Mouse (Mus musculus): ENCODE data around the gene Zyg11a. TPM values are rescaled to one million over a fixed set of nuclear protein-coding genes. Genes with fewer than 3 reads are reported as not detected.
"Not testable (repeated sequence)": the region's sequence is repeated elsewhere in the genome, so short reads cannot be mapped to it uniquely, and the experiment has no call there.

The Zyg11a gene
- polyA plus RNA-seq, 1 experiment, result not detected

GRCm38 (mm10) chr4:108144880-108145279 is 73.0 kb downstream of the Zyg11a start, which contains the start of gene Scp2:
Scp2 (minus strand) TSS chr4:108144998.
- TF ChIP-seq POLR2A (IDR thresholded peaks at IDR 0.05; ENCODE audit: borderline replicate concordance, low read depth, low read length) (no peak), CTCF (IDR thresholded peaks at IDR 0.05; ENCODE audit: low read depth, low read length) (no peak)
- Histone ChIP-seq H3K4me3 (ENCODE audit: insufficient read depth, low read length) (no peak within 1 kb of the TSS), H3K4me1 (ENCODE audit: control insufficient read depth, insufficient read depth, low read length) (no peaks in the 10 kb centered on the region), H3K27ac (ENCODE audit: insufficient read depth, low read depth, low read length) (no peak within 1 kb of the TSS)

- no peak for TF ChIP-seq POLR2A (IDR thresholded peaks at IDR 0.05; ENCODE audit: borderline replicate concordance, low read depth, low read length)
- TF ChIP-seq CTCF (IDR thresholded peaks at IDR 0.05; ENCODE audit: low read depth, low read length), result no peak
- Histone ChIP-seq H3K4me3 (ENCODE audit: insufficient read depth, low read length) (no peak overlapping the region), H3K4me1 (ENCODE audit: control insufficient read depth, insufficient read depth, low read length) (no peaks in the 10 kb centered on the region), H3K27ac (ENCODE audit: insufficient read depth, low read depth, low read length) (no peak overlapping the region)
Observed at GRCm38 (mm10) chr4:108143778-108144177, 74.1 kb downstream of the Zyg11a start.

GRCm38 (mm10) chr4:108143178-108143577 is 74.7 kb downstream of the Zyg11a start:
- H3K4me3 ChIP-seq (ENCODE audit: insufficient read depth, low read length); H3K4me1 ChIP-seq (ENCODE audit: control insufficient read depth, insufficient read depth, low read length); H3K27ac ChIP-seq (ENCODE audit: insufficient read depth, low read depth, low read length): not testable (repeated sequence)

GRCm38 (mm10) chr4:108136938-108137337 is 80.9 kb downstream of the Zyg11a start:
- Histone ChIP-seq H3K4me3 (ENCODE audit: insufficient read depth, low read length) (no peak overlapping the region), H3K27ac (ENCODE audit: insufficient read depth, low read depth, low read length) (no peak overlapping the region), H3K4me1 (ENCODE audit: control insufficient read depth, insufficient read depth, low read length) (no peaks in the 10 kb centered on the region)
- no peak for TF ChIP-seq CTCF (IDR thresholded peaks at IDR 0.05; ENCODE audit: low read depth, low read length)
- no peak for TF ChIP-seq POLR2A (IDR thresholded peaks at IDR 0.05; ENCODE audit: borderline replicate concordance, low read depth, low read length)

Other genes with a start within 250 kb of the Zyg11a start
- gene Slc1a7, start 249.7 kb downstream of the Zyg11a start, polyA plus RNA-seq (2012; ENCODE audit: insufficient read depth, insufficient read length, missing spikeins), result not detected in 2 replicates
- gene Podn, start 121.6 kb downstream of the Zyg11a start, polyA plus RNA-seq (2012; ENCODE audit: insufficient read depth, insufficient read length, missing spikeins), result not detected in 2 replicates
- 179 and 181 TPM in 2 replicates for gene Scp2, start 73.0 kb downstream of the Zyg11a start, polyA plus RNA-seq (2012; ENCODE audit: insufficient read depth, insufficient read length, missing spikeins)
- not detected in 2 replicates for gene Echdc2, start 52.6 kb downstream of the Zyg11a start, polyA plus RNA-seq (2012; ENCODE audit: insufficient read depth, insufficient read length, missing spikeins)
- gene Zyg11b, start 83.0 kb upstream of the Zyg11a start, polyA plus RNA-seq (2012; ENCODE audit: insufficient read depth, insufficient read length, missing spikeins), result 16.9 and 17.2 TPM in 2 replicates
- 7.9 and 10.3 TPM in 2 replicates for gene Coa7, start 110.1 kb upstream of the Zyg11a start, polyA plus RNA-seq (2012; ENCODE audit: insufficient read depth, insufficient read length, missing spikeins)
- not detected in 2 replicates for gene Shisal2a, start 165.3 kb upstream of the Zyg11a start, polyA plus RNA-seq (2012; ENCODE audit: insufficient read depth, insufficient read length, missing spikeins)
- gene Gpx7, start 188.9 kb upstream of the Zyg11a start, polyA plus RNA-seq (2012; ENCODE audit: insufficient read depth, insufficient read length, missing spikeins), result 0.66 TPM in 1 of 2 replicates, not detected in the other
- 37.6 and 48.2 TPM in 2 replicates for gene Tut4, start 241.4 kb upstream of the Zyg11a start, polyA plus RNA-seq (2012; ENCODE audit: insufficient read depth, insufficient read length, missing spikeins)